Mouse (Mus musculus) liver, adult 2 months (tissue): ENCODE data around the gene Olfr1404.

Source experiments
- CTCF ChIP-seq: fragments of 200-500 bp; IDR thresholded peaks from 2 replicates; pipeline ENCODE4 v1.5.1; 2011; ENCODE audit warnings: low read depth, low read length, control low read depth
- POLR2A ChIP-seq: fragments of 200-500 bp; IDR thresholded peaks from 2 replicates; pipeline ENCODE4 v1.6.1; 2011; ENCODE audit warnings: low read length, control low read depth; ENCODE audit not compliant: insufficient read depth; ENCODE audit errors: extremely low read depth

- TF ChIP-seq CTCF (no peak), POLR2A (no peak)
Observed at GRCm38 (mm10) chr1:173174154-173174842, 37.9 kb upstream of the Olfr1404 start.
